Mouse (Mus musculus) heart, postnatal 0 days (tissue): Measurements from ENCODE around the gene Ripply1.

Source experiments
- CTCF ChIP-seq: IDR thresholded peaks from 2 replicates; pipeline ENCODE4 v1.5.1; 2016; ENCODE audit warnings: antibody characterized with exemption, control low read depth, low read depth
- EP300 ChIP-seq: IDR thresholded peaks from 2 replicates; pipeline ENCODE4 v1.6.1; 2016; ENCODE audit warnings: antibody characterized with exemption, low read depth

- TF ChIP-seq CTCF (no peak), EP300 (no peak)
These were observed 43.2 kb upstream of the Ripply1 start for GRCm38 (mm10) chrX:139825402-139825801.
